Mouse (Mus musculus) left cerebral cortex, postnatal 36 days (tissue): Measurements from ENCODE around the gene Stpg3. TPM values are rescaled to one million over a fixed set of nuclear protein-coding genes. Genes with fewer than 3 reads are reported as not detected.

Experiments
- DNase-seq, 2 experiments: peaks; one replicate each; pipeline ENCODE4 v3.0.0; 2021 to 2022; ENCODE audit warnings: low spot score in 2 of 2, mixed read lengths in 1 of 2
- intact Hi-C: fragments of 180-260 bp; cut with DNase I; formaldehyde crosslinking; loops from one replicate; pipeline ENCODE4 v1.15.1; 2025
- total RNA-seq, 2 experiments: library from RNA; stranded (reverse); gene quantifications; 2 replicates each; pipeline ENCODE4 v1.2.3; 2021

The Stpg3 gene
- total RNA-seq, 2 experiments from 2014 or later = 0.29 TPM; not detected in 1

DNA sequence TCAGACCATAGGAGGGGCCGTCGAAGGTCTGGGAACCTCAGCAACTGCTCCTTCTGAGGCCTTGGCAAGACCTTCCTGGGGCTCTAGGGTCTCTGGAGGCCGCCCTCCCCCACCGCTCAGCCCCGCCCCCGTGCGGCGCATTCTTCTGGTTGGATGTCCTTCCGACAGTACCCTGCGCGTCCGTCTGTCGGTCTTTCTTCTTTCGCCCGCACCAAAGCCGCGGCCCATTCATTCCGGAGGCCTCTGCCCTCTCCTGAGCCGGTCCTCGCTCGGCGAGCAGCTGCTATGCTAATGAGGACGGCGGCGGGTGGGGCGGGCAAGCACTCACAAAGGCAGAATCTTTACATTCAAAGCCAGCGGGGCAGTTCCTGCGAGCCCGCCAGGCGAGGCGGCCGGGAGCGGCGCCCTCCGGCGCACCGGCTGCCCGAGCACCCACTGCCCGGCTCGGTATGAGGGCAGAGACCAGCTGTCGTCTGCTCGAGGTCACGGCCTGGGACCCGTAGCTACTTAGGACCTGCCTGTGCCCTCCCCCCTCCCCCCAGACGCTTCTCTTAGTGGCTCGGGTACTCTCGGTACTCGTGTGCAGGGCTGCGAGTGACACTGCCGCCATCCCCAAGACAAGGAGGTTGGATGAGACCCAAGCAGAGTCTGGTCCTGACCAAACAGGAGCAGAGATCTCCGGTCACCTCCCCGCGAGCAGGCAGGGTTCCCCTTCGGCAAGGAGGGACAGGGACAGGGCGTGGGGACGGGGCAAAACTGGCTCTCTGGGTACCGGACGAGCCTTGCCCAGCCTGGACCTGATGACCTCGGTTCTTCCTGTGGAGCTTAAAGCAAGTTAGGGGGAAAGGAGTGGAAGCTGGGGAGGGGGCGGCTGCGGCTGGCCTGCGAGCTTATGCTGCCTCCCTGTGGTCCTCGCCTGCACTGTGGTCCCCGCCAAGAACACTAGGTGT is 28.5 kb downstream of the Stpg3 start:
- DNase-seq = peak in 1 of 2 experiments; percentile 31
- intact Hi-C loops = no loop called here

DNA sequence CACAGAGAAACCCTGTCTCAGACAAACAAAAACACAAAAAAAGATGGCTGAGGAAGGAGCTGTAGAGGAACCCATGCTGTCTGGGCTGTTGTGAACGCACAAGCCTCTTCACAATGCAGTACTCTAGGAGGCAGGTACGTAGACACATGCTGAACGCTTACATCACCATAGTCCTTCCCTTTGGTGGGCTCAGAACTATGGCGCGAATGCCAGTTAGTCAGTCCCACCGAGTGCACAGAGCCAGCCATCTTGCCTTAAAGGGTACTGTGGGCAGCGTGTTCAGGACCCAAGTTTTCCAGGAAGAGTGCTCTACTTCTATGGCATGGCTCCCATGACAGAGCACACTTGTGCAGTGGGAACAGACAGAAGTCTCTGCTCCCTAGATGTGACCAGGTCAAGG is 29.9 kb downstream of the Stpg3 start:
- intact Hi-C loops = loop anchor here (5.0 kb wide), 1 partner anchor 87 kb away; the partner anchor contains the start of gene Noxa1

DNA sequence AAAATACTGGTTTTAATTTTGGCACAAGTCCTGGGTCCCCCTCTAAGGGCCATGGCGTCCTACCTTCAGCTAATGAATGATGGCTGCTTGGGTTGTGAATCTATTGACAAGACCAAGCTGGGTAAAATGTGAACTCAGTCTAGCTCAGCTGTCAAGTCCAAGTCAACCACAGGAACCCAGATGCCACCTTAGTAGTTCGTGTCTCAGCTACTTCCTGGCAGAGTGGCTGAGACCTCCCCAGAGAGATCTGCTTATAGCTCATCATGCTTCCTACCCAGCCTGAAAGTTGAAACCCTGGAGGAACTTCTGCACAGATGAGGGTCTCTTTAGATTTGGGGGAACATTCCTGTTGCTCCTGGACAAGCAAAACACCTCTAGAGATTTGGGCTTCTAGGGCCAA is 31.1 kb downstream of the Stpg3 start:
- intact Hi-C loops = loop anchor here (5.0 kb wide), 1 partner anchor 86 kb away; the partner anchor contains the start of gene Noxa1
- DNase-seq = no peak

More for the DNA sequence above, 29.9 kb downstream of the Stpg3 start:
- no peak for DNase-seq

DNA sequence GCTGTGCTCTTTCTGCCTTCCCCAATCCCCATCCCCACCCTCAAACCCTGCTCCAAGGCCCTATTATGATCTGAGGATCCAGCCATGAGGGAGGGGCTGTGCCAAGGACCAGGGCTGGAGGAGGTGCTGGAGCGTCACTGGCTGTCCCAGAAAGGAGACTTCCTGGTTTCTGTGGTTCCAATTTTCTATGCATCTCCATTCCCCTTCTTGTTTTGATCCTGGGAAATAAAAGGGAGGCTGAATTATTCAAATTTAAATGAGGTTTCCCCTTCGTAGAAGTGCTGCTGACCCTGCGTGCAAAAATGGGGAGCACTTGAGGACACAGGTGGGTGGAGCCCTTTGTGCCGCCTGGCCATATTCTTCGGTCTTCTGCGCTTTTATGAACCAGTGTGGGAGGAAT is 31.8 kb downstream of the Stpg3 start:
- no peak for DNase-seq
- intact Hi-C loops = loop anchor here (5.0 kb wide), 1 partner anchor 85 kb away; the partner anchor contains the start of gene Noxa1

DNA sequence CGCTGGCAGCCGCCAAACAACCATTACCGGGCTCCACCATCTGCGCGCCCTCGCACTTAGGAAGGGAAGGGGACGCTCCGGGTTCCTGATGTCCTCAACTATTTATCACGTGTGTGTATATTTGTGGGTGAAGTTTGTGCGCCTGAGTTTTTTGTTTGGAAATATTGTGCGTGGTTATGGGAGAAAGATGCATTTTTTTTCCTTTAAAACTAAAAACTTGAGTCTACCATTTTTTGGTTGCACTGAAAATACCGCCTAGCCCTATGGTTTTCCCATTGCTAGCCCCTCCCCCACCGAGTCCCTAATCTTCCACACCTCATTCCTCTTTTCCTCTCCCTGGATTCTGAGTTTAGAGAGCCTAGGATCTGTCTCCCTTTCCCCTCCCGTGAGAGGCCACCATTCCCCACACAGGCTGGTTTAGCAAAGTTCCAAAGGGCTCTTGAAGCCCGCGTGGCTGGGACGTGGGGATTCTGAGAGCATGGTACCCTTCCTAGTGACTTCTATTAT is 32.5 kb downstream of the Stpg3 start:
- intact Hi-C loops = loop anchor here (5.0 kb wide), 1 partner anchor 85 kb away; the partner anchor contains the start of gene Noxa1
- DNase-seq = no peak

DNA sequence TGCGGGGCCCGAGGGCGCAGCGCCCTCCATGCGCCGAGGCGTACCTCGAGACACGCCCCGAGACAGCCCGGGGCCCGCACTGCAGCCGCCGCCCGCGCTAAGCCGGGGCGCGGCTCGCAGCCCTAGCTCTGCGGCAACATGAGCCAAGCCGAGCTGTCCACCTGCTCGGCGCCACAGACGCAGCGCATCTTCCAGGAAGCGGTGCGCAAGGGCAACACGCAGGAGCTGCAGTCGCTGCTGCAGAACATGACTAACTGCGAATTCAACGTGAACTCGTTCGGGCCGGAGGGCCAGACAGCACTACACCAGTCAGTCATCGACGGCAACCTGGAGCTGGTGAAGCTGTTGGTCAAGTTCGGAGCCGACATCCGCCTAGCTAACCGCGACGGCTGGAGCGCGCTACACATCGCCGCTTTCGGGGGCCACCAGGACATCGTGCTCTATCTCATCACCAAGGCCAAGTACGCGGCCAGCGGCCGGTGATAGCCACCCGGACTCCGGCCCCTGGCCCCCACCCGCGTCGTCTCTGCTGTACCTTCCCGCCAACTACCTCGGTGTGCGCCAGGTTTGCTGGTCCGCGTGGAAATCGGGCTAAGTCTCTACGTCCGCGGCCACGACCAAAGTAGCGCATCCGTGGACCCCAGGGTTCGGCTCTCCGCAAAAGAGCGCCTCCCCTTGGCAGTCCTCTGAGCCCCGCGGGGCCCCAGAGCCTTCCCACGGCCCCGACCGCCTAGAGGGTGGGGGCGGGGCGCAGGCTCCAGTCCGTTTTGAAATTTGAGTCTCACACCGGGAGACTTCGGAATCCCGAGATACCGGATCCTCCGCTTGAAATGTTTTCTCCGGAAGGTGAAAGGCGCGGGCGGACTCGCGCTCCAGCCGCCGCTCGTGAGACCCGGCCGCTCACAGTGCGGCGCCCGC is 33.2 kb downstream of the Stpg3 start:
- intact Hi-C loops = loop anchor here (5.0 kb wide), 1 partner anchor 84 kb away; the partner anchor contains the start of gene Noxa1
- DNase-seq = peak in 1 of 2 experiments; percentile 47

DNA sequence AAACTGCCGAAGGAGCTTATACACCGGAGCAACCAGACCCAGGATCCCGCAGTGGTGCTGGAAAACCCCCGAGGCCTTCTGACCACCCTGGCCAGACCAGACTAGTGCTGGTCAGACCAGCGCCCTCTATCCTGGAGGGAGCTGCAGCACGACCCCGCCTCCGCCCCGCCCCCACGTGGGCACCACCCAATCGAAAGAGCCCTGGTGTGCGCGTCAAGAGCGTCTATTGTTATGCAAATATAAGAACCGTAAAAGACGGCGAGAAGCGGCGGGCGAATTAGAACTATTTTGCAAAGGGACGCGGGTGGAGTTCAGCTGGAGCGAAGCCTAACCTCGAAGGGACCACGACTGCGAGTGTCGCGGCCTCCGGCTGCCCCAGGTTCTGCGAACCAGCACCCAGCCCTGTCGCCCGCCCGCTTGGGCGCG is 33.9 kb downstream of the Stpg3 start, which contains the start of gene Nrarp:
Gene Nrarp (plus strand): TSS at position 281 of the 426 bp plus-strand sequence.
- intact Hi-C loops = loop anchor here (5.0 kb wide), 1 partner anchor 83 kb away; the partner anchor contains the start of gene Noxa1

DNA sequence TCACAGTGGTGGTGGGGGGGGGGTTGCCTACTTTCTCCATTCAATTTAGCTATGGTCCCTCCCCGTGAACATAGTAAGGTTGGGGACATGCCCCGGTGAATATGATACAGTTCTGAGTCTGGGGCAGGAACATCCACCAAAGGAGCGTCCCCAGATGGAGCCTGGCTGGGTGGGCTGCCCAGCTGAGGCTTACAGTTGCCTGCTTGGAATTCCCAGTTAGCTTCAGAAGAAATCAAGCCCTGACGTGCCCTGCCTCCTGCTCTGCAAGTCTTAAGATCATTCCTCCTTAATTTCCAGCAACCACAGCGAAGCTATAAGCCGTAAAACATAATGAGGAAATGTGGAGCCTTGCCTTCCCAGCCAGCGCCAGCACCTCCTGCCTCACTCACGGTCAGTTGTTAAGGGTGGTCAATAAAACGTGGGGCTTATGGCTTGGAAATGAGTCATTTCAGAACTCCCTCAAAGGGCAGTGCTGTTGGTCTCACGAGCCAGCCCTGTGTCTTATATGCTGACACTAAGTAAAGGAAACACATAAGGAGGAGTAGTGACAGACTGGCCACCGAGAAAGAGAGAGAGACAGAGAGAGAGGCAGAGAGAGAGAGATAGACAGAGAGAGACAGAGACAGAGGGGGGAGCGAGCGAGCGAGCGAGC is 34.7 kb downstream of the Stpg3 start:
- intact Hi-C loops = loop anchor here (5.0 kb wide), 1 partner anchor 82 kb away; the partner anchor contains the start of gene Noxa1
- no peak for DNase-seq

More for the DNA sequence above, 33.9 kb downstream of the Stpg3 start, which contains the start of gene Nrarp:
- DNase-seq = peak; percentile 90

DNA sequence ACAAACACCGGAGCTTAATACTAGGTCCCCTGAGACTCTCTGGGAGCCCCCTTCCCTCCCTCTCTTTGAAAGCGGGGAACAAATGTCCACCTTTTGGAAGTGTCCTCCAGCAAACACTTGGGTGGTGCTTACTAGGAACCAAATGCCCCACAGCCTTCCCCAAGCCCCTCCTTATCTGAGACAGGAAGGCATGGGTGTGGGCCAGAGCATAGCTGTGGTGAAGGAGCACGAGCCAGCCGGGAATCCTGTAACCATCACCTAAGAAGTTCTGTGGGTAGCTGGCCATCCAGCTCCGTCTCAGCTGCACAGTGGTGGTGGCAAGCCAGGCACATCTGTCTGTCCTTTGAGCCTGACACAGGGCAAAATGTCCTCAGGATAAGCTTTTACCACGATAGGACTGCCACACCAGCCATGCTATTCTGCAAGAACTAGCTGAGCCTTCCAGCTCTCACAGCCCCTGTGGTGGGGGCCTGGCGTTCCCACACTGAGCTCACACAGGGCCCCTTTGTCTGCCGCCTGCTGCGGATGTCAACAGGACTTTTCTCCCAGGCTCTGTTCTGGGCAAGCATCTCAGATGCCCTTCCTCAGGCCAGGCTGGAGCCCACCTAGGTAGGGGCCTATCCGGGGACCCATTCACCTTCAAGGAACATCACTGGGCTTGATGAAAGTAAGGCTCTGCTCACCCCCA is 36.0 kb downstream of the Stpg3 start:
- intact Hi-C loops = no loop called here
- peak in 1 of 2 experiments; percentile 26 for DNase-seq

DNA sequence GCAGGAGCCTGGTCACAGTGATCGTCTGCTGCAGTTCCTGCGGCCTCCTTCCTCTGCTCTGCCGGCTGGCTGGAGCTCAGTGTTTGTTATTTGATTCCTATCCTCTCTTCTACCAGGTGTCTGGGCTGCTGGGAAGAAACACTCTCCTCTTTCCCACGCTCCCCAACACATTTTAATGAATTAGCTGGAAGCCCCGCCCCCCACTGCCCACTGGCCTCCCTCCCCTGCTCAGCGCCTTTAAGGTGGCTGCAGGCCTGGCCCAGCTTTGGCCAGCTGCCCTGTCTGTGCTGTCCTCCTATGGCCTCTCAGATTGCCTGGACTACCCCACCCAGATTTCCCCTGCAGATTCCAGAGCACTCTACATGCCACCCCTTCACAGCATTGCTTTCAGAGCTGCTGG is 36.8 kb downstream of the Stpg3 start:
- peak in 1 of 2 experiments; percentile 25 for DNase-seq
- intact Hi-C loops = no loop called here

DNA sequence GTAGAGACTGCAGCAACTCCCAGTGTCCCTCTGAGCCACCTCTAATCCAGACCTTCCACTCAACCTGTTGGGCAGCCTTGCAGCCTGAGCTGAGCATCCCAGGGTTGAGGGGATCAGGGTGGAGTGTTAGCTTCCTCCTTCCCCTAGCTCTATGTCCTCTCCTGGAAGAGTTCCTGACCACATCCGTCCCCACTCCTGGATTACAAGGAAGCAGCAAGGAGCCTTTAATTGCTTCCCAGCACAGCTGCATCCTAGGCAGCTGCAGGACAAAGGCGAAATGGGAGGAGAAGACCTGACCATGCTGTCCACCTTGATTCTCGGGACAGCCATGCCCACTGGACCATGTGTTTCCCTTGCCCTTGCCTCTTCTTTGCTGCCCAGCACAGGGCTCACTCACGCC is 37.4 kb downstream of the Stpg3 start:
- intact Hi-C loops = no loop called here

DNA sequence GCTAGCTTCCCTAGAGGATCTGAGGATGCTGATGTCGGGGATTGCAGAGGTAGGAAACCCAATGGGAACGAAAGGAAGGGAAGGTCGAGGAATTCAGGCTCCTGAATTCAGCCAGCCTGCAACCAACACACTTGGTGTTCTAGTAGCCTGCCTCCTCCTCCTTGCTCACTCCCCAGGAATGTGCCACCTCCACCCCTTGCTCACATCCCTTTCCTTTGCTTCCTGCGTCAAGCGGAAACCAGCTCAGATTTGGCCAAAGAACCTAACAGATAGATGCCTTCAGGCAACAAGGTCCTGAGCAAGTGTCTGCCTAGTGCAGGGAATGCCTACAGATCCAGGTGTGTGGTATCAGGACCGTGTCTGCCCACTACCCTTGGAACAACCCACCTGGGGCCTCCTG is 37.9 kb downstream of the Stpg3 start:
- no peak for DNase-seq
- intact Hi-C loops = no loop called here

More for the DNA sequence above, 37.4 kb downstream of the Stpg3 start:
- DNase-seq = no peak

DNA sequence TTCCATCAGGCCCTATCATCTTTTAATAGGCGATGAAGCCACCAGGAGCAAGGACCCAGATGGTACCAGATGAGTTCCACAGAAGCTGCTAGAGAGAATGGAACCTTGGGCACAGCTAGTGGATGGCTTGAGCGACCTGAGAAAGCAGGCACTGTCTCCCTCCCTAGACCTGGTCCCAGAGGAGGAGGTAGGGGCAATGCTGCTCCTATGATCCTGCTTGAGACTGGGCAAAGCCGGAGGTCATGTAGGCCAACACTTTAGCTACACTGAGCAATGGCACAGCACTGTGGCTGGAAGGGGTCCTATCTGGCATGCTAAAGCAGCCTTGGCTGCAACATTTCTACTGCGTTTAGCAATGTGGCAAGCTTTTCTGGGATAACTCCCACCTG is 38.8 kb downstream of the Stpg3 start:
- intact Hi-C loops = no loop called here
- DNase-seq = no peak

DNA sequence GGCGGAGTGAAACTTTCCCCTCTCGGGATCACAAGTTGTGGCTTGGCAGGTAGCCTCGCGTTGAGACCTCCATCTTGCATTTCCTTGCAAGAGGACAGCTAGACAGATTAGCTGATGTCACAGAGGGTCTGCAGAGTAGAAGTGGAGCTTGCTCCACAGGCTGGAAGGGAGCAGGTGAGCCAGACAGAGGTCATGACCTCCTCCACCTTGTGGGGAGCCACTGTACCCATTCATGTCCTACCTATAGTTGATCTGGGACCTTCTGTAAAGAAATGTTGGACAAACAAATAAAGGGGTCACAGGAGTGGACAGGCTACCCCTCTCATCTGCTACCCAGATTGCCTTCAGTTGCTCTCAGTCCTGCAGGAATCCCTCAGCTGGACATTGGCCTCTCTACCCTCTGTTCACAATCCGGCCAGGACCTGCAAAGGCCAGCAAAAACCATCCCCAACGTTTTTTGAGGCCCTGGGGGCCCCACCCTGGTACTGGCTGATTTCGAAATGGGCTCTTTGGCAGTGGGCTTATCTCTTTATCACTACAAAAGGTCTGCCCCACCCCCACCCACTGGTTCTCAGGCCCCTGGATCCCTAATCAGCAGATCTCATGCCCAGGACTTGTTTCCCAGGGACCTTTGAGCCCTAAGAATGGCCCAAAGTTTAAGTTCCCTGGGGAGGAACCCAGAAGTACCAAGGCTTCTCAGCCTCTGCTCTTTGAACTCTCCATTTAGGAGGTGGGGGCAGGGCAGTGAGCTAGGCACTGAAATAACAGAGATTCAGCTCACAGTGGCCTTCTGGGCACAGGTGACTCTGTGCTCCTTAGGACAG is 39.4 kb downstream of the Stpg3 start:
- intact Hi-C loops = no loop called here
- DNase-seq = no peak

DNA sequence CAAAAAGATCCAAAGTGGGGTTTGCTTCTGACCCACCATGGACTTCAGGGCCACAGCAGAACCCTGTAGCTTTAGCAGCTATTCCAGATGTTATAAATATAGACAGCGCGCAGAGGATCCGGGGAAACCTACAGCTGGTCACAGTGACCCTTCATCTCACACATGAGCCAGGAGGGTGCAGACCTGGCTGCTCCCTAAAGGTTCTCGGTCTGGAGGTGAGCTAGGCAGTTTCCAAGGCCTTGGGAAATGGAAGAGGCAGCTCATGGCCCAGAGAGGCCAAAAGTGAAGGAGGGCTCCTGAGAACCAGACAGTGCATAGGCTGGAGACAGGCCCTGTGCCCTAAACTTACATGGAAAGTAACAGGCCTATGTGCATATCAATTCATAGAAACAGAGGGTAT is 40.6 kb downstream of the Stpg3 start:
- intact Hi-C loops = no loop called here
- no peak for DNase-seq

DNA sequence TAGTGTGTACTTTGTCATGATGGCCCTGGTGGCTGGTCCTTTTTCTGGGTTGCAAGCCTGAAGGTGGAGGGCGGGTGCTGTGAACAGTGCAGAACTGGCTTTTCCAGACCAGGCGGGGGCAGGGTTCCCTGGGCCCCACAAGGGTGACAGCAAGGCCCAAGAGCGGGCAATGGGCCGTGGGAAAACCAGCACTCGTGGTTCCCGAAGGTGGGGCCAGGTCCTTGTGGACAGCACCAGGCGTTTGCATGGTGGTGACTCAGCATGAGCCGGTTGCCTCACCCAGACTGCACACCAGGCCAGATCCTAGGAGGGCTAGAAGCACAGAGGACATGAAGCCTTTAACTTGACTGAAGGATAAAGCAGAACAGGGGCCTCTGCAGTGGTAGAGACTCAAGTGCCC is 41.8 kb downstream of the Stpg3 start:
- intact Hi-C loops = no loop called here
- DNase-seq = no peak

DNA sequence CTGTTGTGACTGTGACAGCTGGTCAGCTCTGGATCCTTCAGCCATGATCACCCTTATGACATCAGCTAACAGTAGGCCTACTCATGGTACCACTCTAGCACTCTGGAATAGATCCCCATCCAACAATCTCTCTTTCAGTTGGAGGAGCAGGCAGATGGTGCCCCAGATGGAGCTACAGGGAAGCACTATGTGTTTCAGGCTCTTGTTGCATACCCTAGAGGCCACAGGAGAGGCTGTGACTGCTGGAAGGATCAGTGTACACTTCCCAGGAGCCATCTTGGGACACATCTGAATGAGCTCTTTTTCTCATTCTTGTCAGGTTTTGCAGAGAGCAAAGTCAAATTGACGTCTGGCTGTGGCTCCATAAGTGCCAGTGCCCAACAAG is 42.7 kb downstream of the Stpg3 start:
- intact Hi-C loops = no loop called here
- DNase-seq = no peak
